Mouse (Mus musculus) B cell, adult 67 days (primary cell): ENCODE data around the gene Fut4. TPM values are rescaled to one million over a fixed set of nuclear protein-coding genes. Genes with fewer than 3 reads are reported as not detected.

ENCODE experiments used
- total RNA-seq, 2 experiments: library from RNA; stranded (reverse); gene quantifications; 4 replicates each; pipeline ENCODE4 v1.2.4; 2023

The Fut4 gene
- under 1 TPM; 0.12 to 0.44 TPM for total RNA-seq

GRCm38 (mm10) chr9:14752001-14752522, at the start of gene Fut4:
TSS of gene Fut4 (minus strand) at chr9:14752393.

GRCm38 (mm10) chr9:14784039-14785002, 32.1 kb upstream of the Fut4 start, which contains the start of the genes Mre11a and Ankrd49:
TSS of gene Mre11a (plus strand) at chr9:14784654.
TSS of gene Ankrd49 (minus strand) at chr9:14784856.

GRCm38 (mm10) chr9:14770803-14771471, 18.7 kb upstream of the Fut4 start, which contains the start of gene 1700012B09Rik:
TSS of gene 1700012B09Rik (minus strand) at chr9:14771030.

GRCm38 (mm10) chr9:14740151-14740924, 11.9 kb downstream of the Fut4 start, which contains the start of gene Piwil4:
TSS of gene Piwil4 (minus strand) at chr9:14740733.

Other genes with a start within 250 kb of the Fut4 start
- not detected for gene Amotl1, start 107.3 kb downstream of the Fut4 start, total RNA-seq
- not detected for gene Piwil4, start 11.7 kb downstream of the Fut4 start, total RNA-seq
- gene 1700012B09Rik, start 18.6 kb upstream of the Fut4 start, total RNA-seq: not detected
- gene Mre11a, start 32.3 kb upstream of the Fut4 start, total RNA-seq: 10 to 100 TPM; 51.8 to 65.6 TPM
- gene Ankrd49, start 32.5 kb upstream of the Fut4 start, total RNA-seq: 10 to 100 TPM; 25.5 to 28.1 TPM
- gene Gpr83, start 107.8 kb upstream of the Fut4 start, total RNA-seq: not detected
- gene Izumo1r, start 151.6 kb upstream of the Fut4 start, total RNA-seq: under 1 TPM in 1 of 2 experiments, not detected in 1; 0.55 TPM